Mouse (Mus musculus): ENCODE results near the gene Mtrf1.
A peak's percentile ranks its signal among the peaks of the same experiment; 100 is the strongest.
"Not testable (repeated sequence)": the region's sequence is repeated elsewhere in the genome, so short reads cannot be mapped to it uniquely, and the experiment has no call there.

Gene Mtrf1

DNA sequence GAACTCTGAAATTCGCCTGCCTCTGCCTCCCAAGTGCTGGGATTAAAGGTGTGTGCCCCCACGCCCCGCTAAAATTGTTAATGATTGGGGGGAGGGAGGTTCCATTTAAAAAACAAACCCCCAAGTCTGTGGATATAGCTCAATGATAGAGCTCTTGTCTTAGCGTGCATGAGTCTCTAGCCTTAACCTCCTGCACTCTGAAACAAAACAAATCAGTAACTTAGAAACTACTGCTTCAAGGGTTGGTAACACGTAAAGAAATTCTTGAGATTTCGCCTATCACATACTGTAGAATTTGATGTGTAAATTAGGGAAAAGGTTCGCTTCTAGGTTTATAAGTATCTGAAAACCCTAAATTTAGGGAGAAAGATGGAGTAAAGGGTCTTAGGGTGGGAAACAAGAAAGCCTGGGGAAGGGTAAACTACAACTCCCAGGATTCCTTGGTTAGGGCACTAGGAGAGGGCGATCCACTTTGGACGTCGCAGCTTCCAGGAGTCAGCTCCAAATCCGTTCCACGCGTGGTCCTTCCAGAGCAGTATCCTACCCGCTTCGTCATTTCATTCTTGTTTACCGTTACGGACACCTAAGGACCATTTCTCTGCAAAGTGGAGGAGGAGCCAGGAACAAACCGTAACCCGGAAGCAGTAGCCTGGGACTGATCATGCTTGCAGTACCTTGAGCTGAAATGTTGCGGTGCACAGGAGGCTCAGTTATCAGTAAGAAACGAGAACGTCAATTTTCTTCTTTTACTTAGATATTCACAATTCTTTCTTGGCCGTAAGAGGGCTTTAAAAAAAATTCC lies at the start of gene Mtrf1:
Mtrf1 (plus strand) TSS at position 452 of the 802 bp plus-strand sequence.
- DNase-seq (ENCODE audit: low spot score in 2 of 2), result peak; percentile 51 to 61

- no peak for DNase-seq (ENCODE audit: low spot score in 2 of 2)
These were observed 39.5 kb upstream of the Mtrf1 start for GRCm38 (mm10) chr14:79358055-79358454.

- DNase-seq (ENCODE audit: low spot score in 2 of 2), result no peak
These were observed 20.5 kb upstream of the Mtrf1 start for GRCm38 (mm10) chr14:79377041-79377440.

DNA sequence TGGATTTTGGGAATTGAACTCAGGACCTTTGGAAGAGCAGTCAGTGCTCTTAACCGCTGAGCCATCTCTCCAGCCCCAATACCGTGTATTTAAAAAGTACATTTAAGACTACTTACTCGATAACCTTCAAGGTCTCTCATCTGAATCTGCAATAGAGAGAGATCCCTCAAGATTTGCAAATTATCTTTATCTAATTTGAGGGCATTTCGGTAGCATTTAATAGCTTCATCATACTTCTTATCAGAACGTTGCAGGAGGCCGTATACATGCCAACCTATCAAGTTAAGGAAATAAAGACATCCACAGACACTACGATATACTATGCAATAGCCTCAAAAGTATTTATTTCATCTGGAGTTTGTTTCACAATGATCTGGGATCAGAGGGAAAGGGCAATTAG lies 14.5 kb upstream of the Mtrf1 start:
- no peak for DNase-seq (ENCODE audit: low spot score in 2 of 2)

GRCm38 (mm10) chr14:79388304-79388703 lies 9.3 kb upstream of the Mtrf1 start:
- no peak for DNase-seq (ENCODE audit: low spot score in 2 of 2)

DNA sequence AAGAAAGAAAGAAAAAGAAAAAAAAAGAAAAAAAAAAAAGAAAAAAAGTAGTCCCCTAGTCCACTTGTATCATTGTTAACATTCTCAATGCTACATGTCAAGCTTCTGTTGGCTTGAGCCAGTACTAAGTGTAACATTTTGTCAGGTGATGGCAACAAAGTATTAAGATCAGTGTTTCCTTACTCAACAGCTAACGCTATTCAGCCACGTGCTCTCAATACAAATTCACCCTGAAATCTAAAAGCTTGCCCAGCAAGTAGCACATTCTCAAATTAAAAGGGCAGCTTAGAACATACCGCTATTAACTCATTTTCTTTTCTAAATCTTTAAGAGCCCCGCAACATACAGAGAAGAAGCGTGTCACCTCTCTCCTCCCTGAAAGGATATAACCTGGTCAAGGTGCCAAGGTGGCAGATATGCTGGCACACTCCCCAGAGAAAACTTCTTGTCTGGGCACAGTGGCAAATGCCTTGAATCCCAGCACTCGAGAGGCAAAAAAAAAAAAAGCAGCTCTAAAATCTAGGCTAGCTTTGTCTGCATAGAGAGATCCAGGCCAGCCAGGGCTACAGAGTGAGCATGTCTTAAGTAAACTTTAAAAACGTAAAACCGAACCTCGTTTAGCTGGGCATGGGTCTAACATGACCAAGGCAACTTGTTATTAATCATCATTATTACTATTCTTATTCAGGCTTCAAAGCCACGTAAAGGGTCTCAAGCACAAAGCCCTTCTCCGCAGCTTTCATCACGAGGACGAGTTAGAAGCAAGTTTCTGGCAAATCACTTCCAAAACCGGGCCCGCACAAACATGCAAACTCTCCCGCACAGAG lies 7.9 kb upstream of the Mtrf1 start:
- no peak for DNase-seq (ENCODE audit: low spot score in 2 of 2)

- peak; percentile 91 to 93 for DNase-seq (ENCODE audit: low spot score in 2 of 2)
These were observed 7.2 kb upstream of the Mtrf1 start, which contains the start of gene Naa16 for GRCm38 (mm10) chr14:79390265-79390926. Gene Naa16, minus strand, starts transcription at chr14:79390778.

GRCm38 (mm10) chr14:79393289-79393688 lies 4.3 kb upstream of the Mtrf1 start:
- DNase-seq (ENCODE audit: low spot score in 2 of 2), result no peak

GRCm38 (mm10) chr14:79394564-79394963 lies 3.0 kb upstream of the Mtrf1 start:
- no peak for DNase-seq (ENCODE audit: low spot score in 2 of 2)

- DNase-seq (ENCODE audit: low spot score in 2 of 2), result no peak
These were observed 10.1 kb downstream of the Mtrf1 start for GRCm38 (mm10) chr14:79407641-79408040.

DNA sequence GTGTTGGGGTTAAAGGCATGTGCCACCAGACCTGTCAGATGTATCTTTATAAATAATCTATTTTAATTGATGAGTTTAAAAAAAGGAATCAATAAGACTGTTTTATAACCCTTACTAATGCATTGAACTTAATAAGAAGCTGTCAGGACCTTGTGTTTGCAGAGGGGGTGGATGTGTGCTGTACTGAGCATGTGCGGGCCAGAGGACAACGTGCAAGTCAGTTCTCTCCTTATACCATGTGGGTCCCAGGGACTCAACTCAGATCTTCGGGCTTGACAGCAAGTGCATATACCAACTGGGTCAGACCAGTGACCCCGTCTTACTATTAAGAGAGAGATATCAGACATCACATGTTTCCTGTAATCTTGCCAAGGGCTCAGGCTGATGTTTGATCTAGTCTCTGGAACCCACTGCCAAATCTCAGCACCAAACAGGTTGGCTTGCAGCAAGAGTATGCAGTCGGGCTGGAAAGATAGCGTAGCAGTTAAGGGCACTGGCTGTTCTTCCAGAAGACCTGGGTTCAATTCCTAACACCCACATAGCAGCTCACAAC lies 11.8 kb downstream of the Mtrf1 start:
- DNase-seq (ENCODE audit: low spot score in 2 of 2), result no peak

- DNase-seq (ENCODE audit: low spot score in 2 of 2), result no peak
These were observed 13.1 kb downstream of the Mtrf1 start for GRCm38 (mm10) chr14:79410662-79411061.

GRCm38 (mm10) chr14:79413121-79413520 lies 15.5 kb downstream of the Mtrf1 start:
- DNase-seq (ENCODE audit: low spot score in 2 of 2), result no peak

DNA sequence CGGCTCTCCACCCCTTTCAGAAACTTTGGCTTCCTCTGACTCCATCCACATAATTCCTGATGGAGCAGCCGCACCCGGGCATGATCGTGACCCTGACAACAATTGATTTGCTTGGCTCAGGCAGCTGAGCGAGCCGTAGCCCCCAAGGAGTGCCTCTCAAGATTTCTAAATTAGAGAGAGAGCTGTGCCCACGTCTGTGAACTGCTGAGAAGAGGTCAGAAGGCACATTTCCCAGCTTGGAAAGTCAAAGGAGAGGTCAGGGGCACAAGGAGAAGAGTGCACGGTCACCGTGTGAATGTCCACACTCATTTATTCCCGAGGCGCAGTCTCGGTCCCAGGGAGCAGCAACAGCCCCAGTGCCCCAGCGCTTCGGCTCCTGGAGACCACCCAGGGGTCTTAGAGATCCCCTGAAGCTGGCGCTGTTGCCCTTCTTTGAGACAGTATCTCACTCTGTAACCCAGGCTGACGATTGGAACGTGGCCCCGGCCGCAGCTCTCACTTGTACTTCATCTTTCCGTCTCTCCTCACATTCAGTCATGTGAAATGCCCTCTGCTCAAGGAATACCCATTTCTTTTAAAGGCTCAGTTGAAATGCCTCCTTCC lies 22.6 kb downstream of the Mtrf1 start:
- DNase-seq (ENCODE audit: low spot score in 2 of 2), result no peak

DNA sequence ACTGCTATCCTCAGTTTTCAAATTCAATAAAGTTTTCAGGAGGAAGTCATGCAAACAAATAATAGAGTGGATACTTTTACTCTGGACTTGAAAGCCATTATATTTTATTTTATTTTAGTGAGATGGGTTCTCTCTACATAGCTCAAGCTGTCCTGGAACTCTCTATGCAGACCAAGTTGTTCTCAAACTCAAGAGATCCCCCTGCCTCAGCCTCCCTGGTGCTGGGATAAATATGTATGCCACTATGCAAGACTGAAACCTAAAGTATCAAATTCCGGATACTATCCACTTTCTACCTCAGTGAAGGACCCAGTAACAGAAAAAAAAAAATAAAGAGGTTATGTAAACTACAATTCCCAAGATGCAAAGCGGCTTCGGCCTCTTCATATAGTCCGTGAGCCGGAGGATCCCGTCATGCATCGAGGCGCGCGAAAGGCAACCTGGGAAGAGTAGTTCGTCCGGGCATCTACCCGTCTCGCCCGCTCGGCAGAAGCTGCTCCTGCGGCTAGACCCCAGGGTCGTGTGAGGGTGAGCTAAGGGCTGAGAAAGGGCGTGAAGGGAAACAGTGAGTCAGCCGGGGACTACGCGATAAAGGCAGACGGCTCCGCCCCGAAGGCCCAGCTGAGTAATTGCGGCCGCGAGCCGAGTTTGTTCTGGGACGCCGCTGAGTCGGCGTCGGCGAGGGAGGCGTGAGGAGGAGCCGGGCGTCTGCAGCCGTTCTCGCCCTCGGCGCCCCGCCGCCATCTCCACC lies 28.6 kb downstream of the Mtrf1 start, which contains the start of gene Kbtbd7:
Kbtbd7 (plus strand) TSS at position 533 of the 751 bp plus-strand sequence.
- peak; percentile 91 to 96 for DNase-seq (ENCODE audit: low spot score in 2 of 2)

GRCm38 (mm10) chr14:79426730-79427365 lies 29.3 kb downstream of the Mtrf1 start:
- DNase-seq (ENCODE audit: low spot score in 2 of 2), result not testable (repeated sequence)

DNA sequence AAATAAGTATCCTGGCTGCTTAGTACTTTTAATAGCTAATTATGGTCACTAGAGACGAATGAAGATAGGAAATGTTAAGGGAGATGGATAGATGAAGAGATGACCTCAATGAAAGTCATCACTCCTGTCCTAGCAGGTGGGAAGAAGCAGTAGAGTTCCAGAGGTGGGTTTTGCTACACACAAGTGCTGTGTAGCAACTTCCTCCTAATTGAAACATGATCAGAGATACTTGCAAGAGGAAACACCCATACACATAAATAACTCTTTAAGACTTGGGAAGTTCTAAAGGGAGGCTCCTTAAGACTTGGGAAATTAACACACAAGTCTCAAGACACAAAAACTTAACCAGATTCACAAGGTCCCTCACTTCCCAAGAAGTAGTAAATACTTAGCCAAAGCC lies 36.5 kb downstream of the Mtrf1 start:
- DNase-seq (ENCODE audit: low spot score in 2 of 2), result no peak

DNA sequence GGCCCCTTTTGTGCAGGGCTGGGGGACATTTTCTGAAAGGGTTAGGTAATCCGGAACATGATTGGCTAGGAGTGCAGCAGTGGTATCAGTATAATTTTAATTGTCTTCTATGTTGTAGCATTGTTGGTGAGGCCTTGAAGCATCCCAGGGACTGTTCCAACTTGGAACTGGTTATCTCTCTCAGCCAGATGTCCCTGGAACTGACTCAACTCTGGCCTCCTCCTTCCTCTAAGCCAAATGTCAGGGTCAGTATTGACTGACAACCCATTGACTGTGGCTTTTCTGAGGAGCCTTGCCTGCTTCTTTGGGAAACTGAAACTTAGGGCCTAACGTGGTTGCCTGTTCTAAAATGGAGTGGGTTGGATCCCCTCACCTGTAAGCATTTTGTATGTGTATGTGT lies 43.1 kb downstream of the Mtrf1 start:
- DNase-seq (ENCODE audit: low spot score in 2 of 2), result no peak

DNA sequence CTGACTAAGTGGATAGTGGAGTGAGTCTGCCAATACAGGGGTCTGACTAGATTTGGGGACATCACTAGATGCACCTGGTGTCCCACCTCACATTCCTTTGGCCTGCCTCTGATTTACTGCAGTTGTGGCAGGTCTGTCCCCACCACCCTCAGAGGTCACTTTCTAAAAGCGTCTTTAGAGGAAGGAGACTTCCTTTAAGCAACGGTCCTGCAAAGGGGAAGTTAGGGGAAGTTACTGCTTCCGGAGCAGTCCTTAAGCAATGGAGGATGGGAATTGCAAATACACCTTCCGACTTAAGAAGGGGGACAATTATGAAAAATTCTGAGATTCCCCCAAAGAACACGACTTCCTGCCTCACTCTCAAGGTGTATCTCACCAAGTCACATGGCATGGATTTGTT lies 43.9 kb downstream of the Mtrf1 start:
- no peak for DNase-seq (ENCODE audit: low spot score in 2 of 2)

DNA sequence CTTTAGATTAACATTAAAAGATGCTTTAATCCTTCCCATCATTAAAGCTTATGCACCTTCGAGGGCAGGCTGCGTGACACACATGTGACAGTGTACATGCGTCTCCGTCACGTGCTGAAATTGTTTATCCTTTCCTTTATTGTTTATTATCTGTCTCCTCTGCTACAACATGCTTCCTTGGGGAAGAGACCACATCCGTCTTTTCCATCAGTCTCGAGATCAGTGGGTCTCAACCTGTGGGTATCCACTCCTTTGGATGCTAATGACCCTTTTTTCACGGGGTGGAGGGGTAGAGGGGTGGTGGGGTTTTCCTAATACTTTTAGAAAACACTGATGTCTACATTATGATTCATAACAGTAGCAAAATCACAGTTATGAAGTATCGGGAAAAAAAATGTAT lies 47.0 kb downstream of the Mtrf1 start:
- DNase-seq (ENCODE audit: low spot score in 2 of 2), result no peak
